Mouse (Mus musculus) heart, postnatal 0 days (tissue): ENCODE measurements around the gene Psmc3. TPM values are rescaled to one million over a fixed set of nuclear protein-coding genes. Genes with fewer than 3 reads are reported as not detected.

Experiments used
- ATAC-seq: fragments of 200-750 bp; cut with Nextera tagmentation; 2 replicates; pipeline ENCODE4 v1.8.0; 2017; ENCODE audit warnings: low read depth, moderate number of reproducible peaks, moderate library complexity; ENCODE audit not compliant: insufficient read depth
- DNase-seq: peaks from one replicate; pipeline ENCODE4 v3.0.0-alpha.2; 2016; ENCODE audit warnings: low spot score
- H3K27ac ChIP-seq: fragments of 300-500 bp; sonication (generic); 2 replicates; pipeline ENCODE4 v1.5.1; 2014; ENCODE audit warnings: low read depth, mild to moderate bottlenecking
- H3K27me3 ChIP-seq: fragments of 300-500 bp; sonication (generic); 2 replicates; pipeline ENCODE4 v1.6.1; 2014; ENCODE audit warnings: low read length, mixed read lengths; ENCODE audit not compliant: control insufficient read depth, insufficient read depth
- H3K36me3 ChIP-seq: fragments of 300-500 bp; sonication (generic); replicated peaks from 2 replicates; pipeline ENCODE4 v1.6.1; 2014; ENCODE audit warnings: low read length, mixed read lengths; ENCODE audit not compliant: control insufficient read depth, insufficient read depth
- H3K4me1 ChIP-seq: fragments of 300-500 bp; sonication (generic); 2 replicates; pipeline ENCODE4 v1.6.1; 2014; ENCODE audit warnings: antibody characterized with exemption; ENCODE audit not compliant: control insufficient read depth, insufficient read depth
- H3K4me2 ChIP-seq: fragments of 300-500 bp; sonication (generic); 2 replicates; pipeline ENCODE4 v1.6.1; 2014; ENCODE audit warnings: low read depth, mild to moderate bottlenecking, low read length, moderate library complexity
- H3K4me3 ChIP-seq: fragments of 300-500 bp; sonication (generic); 2 replicates; pipeline ENCODE4 v1.5.1; 2014; ENCODE audit warnings: low read depth, low read length
- H3K9ac ChIP-seq: fragments of 300-500 bp; sonication (generic); replicated peaks from 2 replicates; pipeline ENCODE4 v1.6.1; 2014; ENCODE audit warnings: low read depth, low read length, mixed read lengths
- H3K9me3 ChIP-seq: fragments of 300-500 bp; sonication (generic); replicated peaks from 2 replicates; pipeline ENCODE4 v1.6.1; 2016; ENCODE audit warnings: low read length; ENCODE audit not compliant: control insufficient read depth
- CTCF ChIP-seq: IDR thresholded peaks from 2 replicates; pipeline ENCODE4 v1.5.1; 2016; ENCODE audit warnings: antibody characterized with exemption, control low read depth, low read depth
- EP300 ChIP-seq: IDR thresholded peaks from 2 replicates; pipeline ENCODE4 v1.6.1; 2016; ENCODE audit warnings: antibody characterized with exemption, low read depth
- WGBS: fragments of 180-500 bp; shearing (Covaris S2); extraction: QIAGEN DNeasy Blood & Tissue Kit; methylation state at CpG from one replicate; pipeline ENCODE4 v1.1.7; 2014; 5-methylcytosine and 5-hydroxymethylcytosine counted together
- polyA plus RNA-seq: library from polyadenylated mRNA; unstranded; fragments of >200 nt; fragmentation: Nextera tagmentation; extraction: Ambion mirVana; gene quantifications from 2 replicates; pipeline ENCODE4 v1.2.1, GENCODE M21; 2015
- total RNA-seq: library from RNA; depleted of rRNA; stranded (reverse); fragments of >200 nt; gene quantifications from 2 replicates; pipeline ENCODE4 v1.2.3, GENCODE M21; 2014; ENCODE audit warnings: low replicate concordance

The Psmc3 gene
- total and polyA plus RNA-seq, 2 experiments from 2014 or later = 264 to 300 TPM

DNA sequence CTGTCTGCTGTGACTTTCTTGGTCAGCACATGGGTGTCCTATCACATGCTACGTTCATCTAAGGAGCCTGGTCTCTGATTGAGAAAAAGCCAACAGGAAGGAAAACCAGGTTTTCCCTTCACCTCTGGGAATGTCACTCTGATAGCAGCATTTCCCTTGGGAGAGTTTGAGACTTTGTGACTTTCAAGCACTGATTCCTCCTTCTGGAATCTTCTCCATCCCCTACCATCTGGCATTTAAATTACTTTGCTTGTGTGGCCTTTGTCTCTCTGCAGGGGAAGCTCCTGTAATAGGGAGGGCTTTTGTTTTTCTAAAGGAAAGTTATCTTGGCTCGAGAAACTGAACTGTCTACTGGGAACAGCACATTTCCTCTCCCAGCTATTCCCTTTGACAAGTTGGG, 30.7 kb upstream of the Psmc3 start:
- ATAC-seq (peak; percentile 66), DNase-seq (peak; percentile 34)
- H3K4me2 ChIP-seq = no peak overlapping the region
- WGBS = 42% methylated on average over 2 of the region's 2 CpGs
- H3K4me3 ChIP-seq = no peak overlapping the region
- TF ChIP-seq EP300 = no peak
- no peak for TF ChIP-seq CTCF
- H3K27me3 ChIP-seq = no peaks in the 10 kb centered on the region
- peaks cover 12% of the 10 kb centered on the region for H3K36me3 ChIP-seq
- H3K4me1 ChIP-seq = no peaks in the 10 kb centered on the region
- H3K9ac ChIP-seq = no peak overlapping the region
- H3K27ac ChIP-seq = peak overlapping the region; percentile 46
- no peaks in the 10 kb centered on the region for H3K9me3 ChIP-seq

DNA sequence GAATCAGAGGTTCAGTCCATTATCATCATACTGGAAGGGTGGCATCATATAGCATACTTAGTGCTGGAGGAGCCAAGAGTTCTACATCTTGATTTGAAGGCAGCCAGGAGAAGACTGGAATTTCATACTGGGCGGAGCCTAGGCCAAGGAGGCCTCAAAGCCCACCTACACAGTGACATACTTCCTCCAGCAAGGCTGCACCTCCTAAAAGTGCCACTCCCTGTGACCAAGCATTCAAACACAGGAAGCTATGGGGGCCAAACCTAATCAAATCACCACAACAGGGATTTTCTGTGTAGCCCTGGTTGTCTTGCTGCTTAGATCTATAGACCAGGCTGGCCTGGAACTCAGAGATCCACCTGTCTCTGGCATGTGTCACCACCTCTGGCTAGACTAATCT, 29.9 kb upstream of the Psmc3 start:
- TF ChIP-seq EP300 = no peak
- TF ChIP-seq CTCF = no peak
- Histone ChIP-seq H3K27ac (peak overlapping the region; percentile 46), H3K4me1 (no peaks in the 10 kb centered on the region), H3K9me3 (no peaks in the 10 kb centered on the region), H3K27me3 (no peaks in the 10 kb centered on the region), H3K36me3 (peaks cover 12% of the 10 kb centered on the region), H3K4me2 (no peak overlapping the region), H3K4me3 (no peak overlapping the region), H3K9ac (no peak overlapping the region)
- DNase-seq (no peak), ATAC-seq (no peak)
- WGBS = 93% methylated on average over 1 of the region's 1 CpGs

DNA sequence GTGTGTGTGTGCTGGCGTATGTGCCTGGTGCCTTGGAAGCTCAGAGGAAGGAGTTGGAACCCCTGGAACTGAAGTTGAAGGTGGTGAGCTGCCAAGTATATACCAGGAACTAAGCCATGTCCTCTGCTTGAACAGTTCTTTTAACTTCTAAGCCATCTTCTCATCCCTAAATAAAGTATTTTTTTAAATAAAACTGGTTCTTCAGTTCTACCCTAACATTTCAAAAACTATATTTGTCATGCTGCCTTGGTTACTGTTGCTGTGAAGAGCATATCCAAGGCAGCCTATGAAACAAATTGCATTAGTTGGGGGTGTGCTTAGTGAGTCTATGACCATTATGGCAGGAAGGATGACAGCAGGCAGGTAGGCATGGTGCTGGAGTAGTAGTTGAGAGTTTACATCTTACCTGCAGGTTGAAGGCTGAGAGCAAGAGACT, 28.7 kb upstream of the Psmc3 start:
- Histone ChIP-seq H3K27ac (no peak overlapping the region), H3K4me3 (no peak overlapping the region), H3K36me3 (peaks cover 8% of the 10 kb centered on the region), H3K4me1 (no peaks in the 10 kb centered on the region), H3K4me2 (no peak overlapping the region), H3K27me3 (no peaks in the 10 kb centered on the region), H3K9me3 (no peaks in the 10 kb centered on the region), H3K9ac (no peak overlapping the region)
- ATAC-seq (no peak), DNase-seq (no peak)
- no peak for TF ChIP-seq EP300
- no peak for TF ChIP-seq CTCF
- whole genome bisulfite sequencing = 92% methylated on average over 1 of the region's 1 CpGs

DNA sequence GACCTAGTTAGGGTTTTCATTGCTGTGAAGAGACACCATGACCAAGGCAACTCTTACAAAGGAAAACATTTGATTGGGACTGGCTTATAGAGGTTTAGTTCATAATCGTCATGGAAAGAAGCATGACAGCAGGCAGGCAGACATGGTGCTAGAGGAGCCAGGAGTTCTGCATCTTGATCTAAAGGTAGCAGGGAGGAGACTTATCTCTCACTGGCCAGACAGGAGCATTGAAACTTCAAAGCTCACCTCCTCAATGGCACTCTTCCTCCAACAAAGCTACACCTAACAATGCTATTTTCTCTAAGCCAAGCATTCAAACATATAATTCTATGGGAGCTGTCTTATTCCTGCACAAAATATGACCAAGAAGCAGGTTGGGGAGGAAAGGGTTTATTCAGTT, 27.3 kb upstream of the Psmc3 start:
- H3K9ac ChIP-seq = no peak overlapping the region
- no peak overlapping the region for H3K4me3 ChIP-seq
- H3K4me2 ChIP-seq = no peak overlapping the region
- WGBS = 94% methylated on average over 1 of the region's 1 CpGs
- no peaks in the 10 kb centered on the region for H3K4me1 ChIP-seq
- no peaks in the 10 kb centered on the region for H3K36me3 ChIP-seq
- H3K9me3 ChIP-seq = no peaks in the 10 kb centered on the region
- H3K27ac ChIP-seq = no peak overlapping the region
- no peaks in the 10 kb centered on the region for H3K27me3 ChIP-seq
- ATAC-seq = no peak
- no peak for TF ChIP-seq CTCF
- no peak for TF ChIP-seq EP300
- DNase-seq = no peak

DNA sequence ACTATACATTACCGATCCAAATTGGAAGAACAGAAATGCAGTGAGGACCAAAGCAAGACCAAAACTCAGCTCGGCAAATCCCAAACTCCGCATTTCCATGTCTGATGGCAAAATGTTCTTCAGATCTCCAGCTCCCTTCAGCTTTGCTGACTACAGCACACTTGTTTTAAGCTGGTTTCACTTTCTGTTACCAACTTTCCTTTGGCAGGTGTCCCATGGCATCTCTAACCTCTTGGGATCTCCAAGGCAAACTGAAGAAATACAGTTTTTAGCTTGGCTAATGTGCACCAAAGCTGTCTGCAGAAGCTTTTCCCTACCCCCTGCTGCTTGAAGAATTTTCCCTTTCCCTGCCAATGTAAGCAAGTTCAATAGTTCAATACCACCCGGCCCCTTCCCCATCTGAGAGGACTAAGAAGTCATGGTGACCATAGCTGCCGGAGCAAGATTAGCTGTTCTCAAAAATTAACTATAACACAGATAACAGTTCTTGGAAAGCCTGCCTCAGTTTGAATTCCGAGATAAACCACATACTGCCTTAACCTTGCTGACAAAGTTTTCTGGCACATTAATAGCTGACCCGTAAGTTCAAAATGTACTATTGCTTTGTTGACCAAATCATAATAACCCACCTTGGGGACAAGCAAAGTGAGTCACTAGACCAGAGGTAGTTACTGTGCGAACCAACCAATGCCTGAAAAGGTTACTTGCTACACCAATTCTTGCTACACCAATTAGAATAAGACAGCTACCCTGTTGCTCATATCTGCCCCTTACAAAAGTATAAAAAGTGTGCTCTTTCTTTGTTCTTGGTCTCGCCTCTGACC, 26.2 kb upstream of the Psmc3 start:
- WGBS = 77% methylated on average over 9 of the region's 9 CpGs
- H3K4me1 ChIP-seq = no peaks in the 10 kb centered on the region
- H3K4me3 ChIP-seq = no peak overlapping the region
- no peaks in the 10 kb centered on the region for H3K27me3 ChIP-seq
- no peak for ATAC-seq
- no peak for DNase-seq
- H3K9me3 ChIP-seq = no peaks in the 10 kb centered on the region
- H3K36me3 ChIP-seq = no peaks in the 10 kb centered on the region
- H3K27ac ChIP-seq = no peak overlapping the region
- TF ChIP-seq CTCF (no peak), EP300 (no peak)
- H3K9ac ChIP-seq = no peak overlapping the region
- H3K4me2 ChIP-seq = no peak overlapping the region

DNA sequence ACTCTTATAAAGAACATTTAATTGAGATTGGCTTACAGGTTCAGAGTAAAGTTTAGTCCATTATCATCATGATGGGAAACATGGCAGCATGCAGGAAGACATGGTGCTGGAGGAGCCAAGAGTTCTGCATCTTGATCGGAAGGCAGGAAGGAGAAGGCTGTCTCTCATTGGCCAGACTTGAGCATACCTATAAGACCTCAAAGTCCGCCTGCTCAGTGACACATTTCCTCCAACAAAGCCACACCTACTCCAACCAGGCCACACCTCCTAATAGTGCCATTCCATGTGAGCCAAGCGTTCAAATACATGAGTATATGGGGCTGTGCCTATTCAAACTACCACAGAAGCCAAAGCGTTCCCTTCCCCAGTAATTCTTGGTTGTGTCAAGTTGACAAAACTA, 22.6 kb upstream of the Psmc3 start:
- no peak for DNase-seq
- Histone ChIP-seq H3K4me3 (no peak overlapping the region), H3K27ac (no peak overlapping the region), H3K4me2 (no peak overlapping the region), H3K9me3 (no peaks in the 10 kb centered on the region), H3K36me3 (no peaks in the 10 kb centered on the region), H3K9ac (no peak overlapping the region), H3K27me3 (no peaks in the 10 kb centered on the region), H3K4me1 (peaks cover 12% of the 10 kb centered on the region; the same call in 1 of the 2 replicates)
- WGBS = 85% methylated on average over 4 of the region's 4 CpGs
- TF ChIP-seq EP300 (no peak), CTCF (no peak)
- ATAC-seq = no peak
